Mouse (Mus musculus) embryonic fibroblast, embryonic 13.5 days (primary cell): ENCODE data around the gene Maml1.

Source experiments
- CTCF ChIP-seq: IDR thresholded peaks from 2 replicates; pipeline ENCODE4 v1.5.1; 2011; ENCODE audit warnings: mild to moderate bottlenecking, control low read depth, low read length, moderate library complexity, borderline replicate concordance; ENCODE audit not compliant: insufficient read depth
- POLR2A ChIP-seq: IDR thresholded peaks from 2 replicates; pipeline ENCODE4 v1.6.1; 2011; ENCODE audit warnings: low read depth, mild to moderate bottlenecking, control low read depth, low read length, moderate library complexity

- TF ChIP-seq CTCF, result no peak
- no peak; the same call in none of the 2 replicates for TF ChIP-seq POLR2A
These were observed 568 bp downstream of the Maml1 start for GRCm38 (mm10) chr11:50291321-50292165.
